Mouse (Mus musculus) mouse embryonic stem cell (cell line): Measurements from ENCODE around the gene Smu1.

Experiments
- in situ Hi-C, 2 experiments: fragments of 300-500 bp; cut with MboI; formaldehyde crosslinking; loops; 1 replicate in 1 of 2; 3 replicates in 1 of 2; pipeline ENCODE4 v1.14.3; 2019 to 2020; ENCODE audit warnings: low sequenced_read_pairs in 2 of 2, low pct_unique_long_range_greater_than_20kb in 1 of 2, mixed read lengths in 1 of 2; ENCODE audit not compliant: unreplicated experiment in 1 of 2

Smu1 gene

DNA sequence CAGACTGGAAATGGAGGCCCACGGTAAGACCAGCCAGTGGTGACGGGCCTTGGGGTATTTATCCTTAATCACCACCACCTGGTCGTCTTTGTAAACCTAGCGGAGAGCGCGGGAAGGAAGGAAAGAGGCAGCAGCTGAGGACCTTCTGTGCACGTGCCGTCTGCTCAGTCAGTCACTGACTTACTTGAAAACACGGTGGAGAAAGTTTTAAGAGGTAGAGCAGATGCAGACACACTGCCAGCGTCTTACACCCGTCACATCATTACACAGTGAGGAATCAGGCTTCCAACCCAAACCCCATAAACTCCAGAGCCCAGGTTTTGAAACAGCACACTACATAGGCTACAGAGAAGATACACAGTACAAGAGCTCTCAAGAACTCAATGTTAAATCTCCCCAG, 66.6 kb downstream of the Smu1 start:
- in situ Hi-C loops = loop anchor here (25.0 kb wide), 2 partner anchors 404 to 554 kb away; partner anchors contain the start of genes Aco1 (in 2 of the 2) and Ndufb6 (in 1 of the 2)
